Mouse (Mus musculus) adrenal gland, adult 8-10 months (tissue): ENCODE data around the gene Arhgdia. TPM values are rescaled to one million over a fixed set of nuclear protein-coding genes. Genes with fewer than 3 reads are reported as not detected.
"Not testable (repeated sequence)": the region's sequence is repeated elsewhere in the genome, so short reads cannot be mapped to it uniquely, and the experiment has no call there.

Source experiments
- DNase-seq: peaks from one replicate; pipeline ENCODE4 v3.0.0; 2022
- total RNA-seq, 4 experiments: library from RNA; stranded (reverse); gene quantifications; 2 replicates each; pipeline ENCODE4 v1.2.4; 2022

The Arhgdia gene
- total RNA-seq, 4 experiments from 2014 or later: 356 to 389 (median 365) TPM

DNA sequence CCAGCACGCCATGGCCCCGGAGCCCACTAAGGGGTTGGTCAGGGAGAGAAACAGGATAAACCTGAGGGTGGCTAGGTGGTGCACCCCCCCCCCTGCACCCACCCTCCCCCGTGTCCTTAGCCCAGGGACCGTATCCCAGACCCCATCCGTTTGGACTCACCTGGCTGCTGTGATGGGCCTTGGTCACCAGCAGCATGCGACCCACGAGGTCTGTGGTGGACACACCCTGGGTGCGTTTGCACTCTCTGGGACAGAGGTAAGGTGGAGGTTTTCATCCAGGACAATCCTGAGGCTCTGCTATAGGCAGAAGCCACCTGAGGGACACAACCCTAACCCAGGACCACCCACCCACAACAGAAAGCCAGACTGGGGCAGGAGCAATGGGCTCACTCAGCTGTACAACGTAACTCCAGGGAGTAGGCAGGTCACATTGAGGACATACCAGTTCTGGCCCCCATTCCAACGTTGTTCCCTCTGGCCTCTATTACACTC is 32.1 kb upstream of the Arhgdia start:
- no peak for DNase-seq

- DNase-seq: no peak
These were observed 31.3 kb upstream of the Arhgdia start for GRCm38 (mm10) chr11:120612763-120613162.

DNA sequence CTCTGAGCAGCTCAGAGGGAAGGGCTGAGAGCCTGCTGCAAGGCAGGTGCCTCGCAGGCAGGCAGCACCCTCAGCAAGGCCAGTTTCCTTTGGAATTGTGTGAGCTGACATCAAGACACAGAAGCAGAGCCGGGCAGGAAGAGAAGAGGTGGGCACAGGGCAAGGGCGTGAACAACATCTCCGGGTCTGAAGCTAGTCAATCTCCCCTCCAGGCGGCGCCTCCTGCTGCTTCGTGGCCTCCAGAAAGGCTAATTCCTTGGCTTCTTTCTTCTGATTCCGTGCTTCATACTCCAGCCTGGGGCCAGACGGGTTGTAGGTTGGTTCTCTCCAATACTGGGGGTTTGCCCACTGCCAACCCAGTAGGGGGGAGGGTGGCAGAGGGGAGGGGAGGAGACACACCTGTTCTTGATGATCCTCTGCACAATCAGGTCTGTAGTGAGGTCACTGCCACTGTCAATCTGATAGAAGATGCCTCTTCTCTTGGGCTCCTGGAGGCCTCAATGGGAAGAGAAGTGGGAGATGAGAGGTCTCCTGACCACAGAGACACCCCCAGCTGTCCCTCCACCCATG is 29.1 kb upstream of the Arhgdia start:
- no peak for DNase-seq

GRCm38 (mm10) chr11:120609250-120609649 is 27.8 kb upstream of the Arhgdia start:
- no peak for DNase-seq

GRCm38 (mm10) chr11:120608241-120609034 is 27.0 kb upstream of the Arhgdia start, which contains the start of gene Npb:
Gene Npb (plus strand): TSS chr11:120608477.
- no peak for DNase-seq

- no peak for DNase-seq
These were observed 25.3 kb upstream of the Arhgdia start for GRCm38 (mm10) chr11:120606764-120607163.

GRCm38 (mm10) chr11:120605667-120606066 is 24.2 kb upstream of the Arhgdia start:
- no peak for DNase-seq

DNA sequence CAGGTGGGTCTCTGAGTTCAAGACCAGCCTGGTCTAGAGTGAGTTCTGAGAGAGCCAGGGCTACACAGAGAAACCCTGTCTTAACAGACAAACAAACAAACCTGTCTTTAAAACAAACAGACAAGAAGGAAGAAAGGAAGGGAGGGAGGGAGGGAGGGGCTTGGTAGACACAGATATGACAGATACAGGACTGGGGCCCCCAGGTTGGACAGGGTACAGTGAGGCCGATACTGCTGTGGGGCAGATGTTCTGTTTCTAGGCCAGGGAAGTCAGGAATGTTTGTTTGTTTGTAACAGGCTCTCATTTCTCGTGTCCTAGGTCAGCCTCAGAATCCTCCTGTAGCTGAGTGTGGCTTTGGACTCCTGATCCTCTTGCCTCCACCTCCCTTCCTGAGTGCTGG is 22.1 kb upstream of the Arhgdia start:
- no peak for DNase-seq

DNA sequence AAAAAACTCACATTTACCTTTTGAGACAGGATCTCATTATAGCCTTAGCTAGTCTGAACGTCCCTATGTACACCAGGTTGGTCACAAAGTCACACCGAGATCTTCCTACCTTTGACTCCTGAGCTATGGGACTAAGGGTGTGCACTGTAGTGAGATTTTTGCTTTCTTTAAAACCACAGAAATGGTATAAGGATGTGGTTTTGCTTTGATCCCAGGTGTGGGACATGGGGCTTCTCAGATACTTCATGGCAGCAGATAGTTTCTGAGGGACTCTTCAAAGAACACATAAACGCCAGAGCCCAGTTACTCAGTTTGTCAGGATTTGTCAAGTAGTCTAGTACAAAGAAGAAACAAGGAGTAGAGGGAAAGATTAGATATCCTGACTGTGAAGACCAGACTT is 19.3 kb upstream of the Arhgdia start:
- no peak for DNase-seq

DNA sequence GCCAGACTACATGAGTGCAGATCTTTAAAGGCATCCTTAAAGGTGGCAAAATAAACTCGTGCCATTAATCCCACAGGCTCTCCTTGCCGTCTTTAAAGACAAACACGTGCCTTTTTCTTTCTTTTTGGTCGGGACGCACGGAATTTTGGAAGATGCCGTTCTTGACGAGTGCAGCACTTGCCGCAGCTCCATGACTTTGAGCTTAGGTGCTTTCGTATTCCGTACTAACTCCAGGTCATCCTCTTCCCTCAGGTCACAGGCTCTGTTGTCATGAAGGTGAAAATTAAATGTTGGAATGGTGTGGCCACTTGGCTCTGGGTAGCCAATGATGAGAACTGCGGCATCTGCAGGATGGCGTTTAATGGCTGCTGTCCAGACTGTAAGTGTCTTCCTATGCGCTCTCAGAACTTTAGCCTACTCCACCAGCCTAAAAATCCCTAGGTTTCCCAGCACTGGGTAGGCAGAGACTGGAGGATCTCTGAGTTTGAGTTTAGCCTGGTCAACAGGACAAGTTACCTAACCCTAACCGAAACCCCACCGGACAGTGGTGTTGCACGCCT is 17.6 kb upstream of the Arhgdia start:
- no peak for DNase-seq

GRCm38 (mm10) chr11:120598283-120598989 is 17.0 kb upstream of the Arhgdia start, which contains the start of the genes Alyref and Anapc11:
Gene Alyref (minus strand): TSS chr11:120598365.
Gene Anapc11 (plus strand): TSS chr11:120598421.
- peak; percentile 89 for DNase-seq

GRCm38 (mm10) chr11:120597240-120598235 is 16.1 kb upstream of the Arhgdia start:
- no peak for DNase-seq

GRCm38 (mm10) chr11:120588531-120588930 is 7.1 kb upstream of the Arhgdia start:
- DNase-seq: no peak

GRCm38 (mm10) chr11:120583937-120584336 is 2.5 kb upstream of the Arhgdia start:
- DNase-seq: no peak

DNA sequence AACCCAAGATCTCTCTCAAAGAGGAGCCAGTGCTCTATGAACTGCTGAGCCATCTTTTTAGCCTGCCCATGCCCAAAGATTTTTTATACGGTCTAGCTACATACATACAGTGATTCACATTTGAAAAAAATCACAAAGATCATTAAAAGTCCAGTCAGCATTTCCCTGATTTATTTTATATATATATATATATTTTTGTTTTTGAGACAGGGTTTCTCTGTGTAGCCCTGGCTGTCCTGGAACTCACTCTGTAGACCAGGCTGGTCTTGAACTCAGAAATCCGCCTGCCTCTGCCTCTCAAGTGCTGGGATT is 1.5 kb upstream of the Arhgdia start:
- DNase-seq: not testable (repeated sequence)

DNA sequence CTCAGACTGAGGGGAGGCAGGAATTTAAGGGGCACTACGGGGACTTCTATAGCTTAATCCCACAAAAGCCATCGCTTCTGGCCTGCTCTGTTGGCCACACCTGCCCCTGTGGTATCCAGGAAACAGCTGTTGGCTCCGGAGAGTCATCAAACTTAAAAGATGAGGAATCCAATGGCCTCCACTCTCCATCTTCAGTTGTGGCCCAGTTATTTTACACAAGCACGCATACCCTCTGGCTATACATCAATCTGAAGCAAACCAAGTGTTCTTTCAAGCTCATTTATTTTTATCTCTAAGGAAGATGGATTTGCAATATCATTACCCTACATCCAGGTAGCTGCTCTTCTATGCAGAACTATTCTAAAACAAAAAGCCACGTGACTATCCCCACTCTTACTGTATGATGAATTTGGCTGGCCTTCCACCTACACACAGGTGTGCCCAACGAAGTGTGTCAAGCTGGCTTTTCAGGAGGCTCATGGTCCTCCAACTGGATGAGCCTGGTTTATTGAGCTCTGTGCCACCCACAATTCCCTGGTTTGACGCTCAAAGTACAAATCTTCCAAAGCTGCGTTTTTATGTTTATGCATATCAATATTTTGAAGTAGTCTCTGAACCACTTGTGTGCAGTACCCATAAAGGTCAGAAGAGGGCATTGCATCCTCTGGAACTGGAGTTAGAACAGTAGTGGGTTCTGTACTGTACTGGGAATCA is 1.0 kb upstream of the Arhgdia start:
- no peak for DNase-seq

DNA sequence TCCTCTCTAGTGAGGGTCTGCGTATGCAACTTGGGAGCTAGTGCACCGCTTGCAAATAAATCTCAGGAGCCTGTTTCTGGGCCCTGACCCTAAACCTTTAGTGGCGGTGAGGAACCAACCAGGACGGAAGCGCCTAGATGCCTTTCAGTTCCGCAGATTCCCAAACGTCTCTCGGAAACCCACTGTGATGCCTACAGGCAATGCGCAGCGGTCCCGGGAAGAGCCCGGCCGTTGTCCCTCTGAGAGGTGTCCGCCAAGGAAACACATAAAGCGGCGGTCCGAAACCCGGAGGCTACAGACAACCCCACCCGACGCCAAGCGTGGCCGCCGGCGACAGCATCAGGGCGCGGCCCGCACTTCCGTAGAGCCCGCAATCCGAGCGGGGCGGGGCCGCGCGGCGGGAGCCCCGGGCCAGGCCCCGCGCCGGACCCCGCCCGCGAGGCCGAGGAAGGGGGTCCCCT is 523 bp downstream of the Arhgdia start:
- no peak for DNase-seq

DNA sequence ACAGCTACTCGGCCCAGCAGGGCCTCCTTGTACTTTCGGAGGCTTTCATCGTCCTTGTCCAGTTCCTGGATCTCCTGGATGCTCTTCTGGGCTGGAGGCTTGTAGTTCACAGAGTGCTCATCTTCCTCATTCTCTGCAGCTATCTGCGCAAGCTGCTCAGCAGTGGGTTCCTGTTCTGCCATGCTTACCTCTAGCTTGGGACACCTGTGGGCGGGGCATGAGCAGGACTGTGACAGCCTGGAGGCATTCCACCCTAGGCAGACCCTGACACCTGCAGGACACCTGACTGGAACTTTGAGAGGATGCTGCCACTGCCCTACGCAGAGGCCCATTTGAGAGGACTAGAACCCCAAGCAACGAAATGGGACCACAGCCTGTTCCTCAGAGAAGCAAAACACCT is 1.2 kb downstream of the Arhgdia start:
- DNase-seq: no peak

DNA sequence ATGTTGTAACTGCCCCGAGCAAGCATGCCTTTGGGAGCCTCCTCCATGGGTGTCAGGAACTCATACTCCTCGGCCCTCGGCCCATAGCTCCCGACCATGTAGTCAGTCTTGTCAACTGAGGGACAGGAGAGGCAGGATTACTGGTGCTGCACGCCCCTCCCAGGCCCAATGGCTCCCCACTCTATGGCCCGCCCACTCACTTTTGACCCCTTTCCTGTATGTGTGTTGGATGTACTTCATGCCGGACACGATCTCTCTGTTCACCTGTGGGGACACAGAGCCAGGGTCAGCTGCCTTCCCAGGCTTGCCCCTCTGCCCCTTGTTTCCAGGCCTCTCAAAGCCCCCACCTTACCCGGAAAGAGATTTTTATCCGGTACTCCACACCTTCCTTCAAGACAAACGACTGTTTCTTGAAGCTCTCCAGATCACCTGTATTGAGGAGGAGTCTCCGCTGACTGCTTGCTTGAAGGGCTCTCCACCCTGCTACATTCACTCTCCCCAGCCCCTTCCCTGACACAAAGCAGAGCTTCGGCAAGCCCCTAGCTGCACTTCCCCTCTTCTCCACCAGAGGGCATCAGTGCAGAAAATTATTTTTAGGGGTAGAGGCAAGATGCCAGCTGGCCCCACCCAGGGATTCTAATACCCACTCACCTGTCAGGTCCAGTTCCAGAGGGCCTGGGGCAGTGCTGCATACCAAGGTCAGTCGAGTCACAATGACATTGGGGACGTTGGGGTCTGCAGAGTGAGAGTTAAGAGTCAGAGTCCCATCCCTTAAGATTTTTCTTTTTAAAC is 1.9 kb downstream of the Arhgdia start:
- DNase-seq: peak; percentile 22

- peak; percentile 30 for DNase-seq
These were observed 2.7 kb downstream of the Arhgdia start for GRCm38 (mm10) chr11:120578694-120579243.
